9 mouse cellular contexts compared by ENCODE assay signal in the genomic region with DNA sequence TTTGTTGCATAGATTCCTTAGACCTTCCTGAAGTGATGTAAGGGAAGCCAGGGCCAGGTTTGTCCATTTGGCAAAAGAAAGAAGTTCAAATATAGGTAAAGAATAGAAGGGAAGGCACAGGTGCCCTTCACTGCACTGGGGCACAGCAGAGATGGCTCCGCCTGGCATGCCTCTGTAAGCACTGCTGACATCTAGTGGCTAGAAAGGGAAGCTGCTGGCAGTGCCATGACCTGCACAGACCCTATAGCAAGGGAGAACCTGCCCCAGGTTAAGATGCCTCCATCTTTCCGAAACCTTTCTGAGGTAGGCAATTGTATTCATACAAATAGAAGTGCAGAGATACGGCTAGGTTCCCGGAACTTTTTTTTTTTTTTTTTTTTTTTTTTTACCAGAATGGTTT. TPM values are rescaled to one million over a fixed set of nuclear protein-coding genes. Genes with fewer than 3 reads are reported as not detected.
DNase-seq lines count a peak whose midpoint lies in the region; ATAC-seq and TF ChIP-seq lines count a peak whose summit lies in the region.
"Had no signal": no experiment of that assay in that cellular context is flagged by ENCODE, and none has a peak within 500 bp of the region (broad histone marks: within the 10 kb centered on the region; RNA-seq: fewer than 3 reads in every experiment).

No protein-coding gene starts in this region.

- no peaks in the 10 kb centered on the region for H3K9me3 ChIP-seq in limb, embryonic 14.5 days (ENCODE audit: control insufficient read depth, low read length)
- H3K9me3 ChIP-seq: neural tube, embryonic 12.5 days had no signal

- 83% methylated on average over 4 of the region's 4 CpGs for WGBS in limb, embryonic 14.5 days

- peak; percentile 7 for DNase-seq in ovary, adult 18-20 months (ENCODE audit: low spot score)
- no peak for DNase-seq in ovary, postnatal 10 days (ENCODE audit: low spot score)
- DNase-seq in adipocyte (ENCODE audit: low spot score) = peak; percentile 76
- DNase-seq in induced T-regulatory cell, adult 2 months (ENCODE audit: low read depth) = peak; percentile 71
- DNase-seq in limb, embryonic 14.5 days (ENCODE audit: low spot score) = peak; percentile 40
- DNase-seq in naive thymus-derived CD4-positive, alpha-beta T cell, adult 2 months (ENCODE audit: low read depth) = peak; percentile 72
- peak; percentile 49 to 69 for DNase-seq in thymus, postnatal 10 days (ENCODE audit: low spot score in 2 of 2)

- H3K4me2 ChIP-seq in limb, embryonic 14.5 days (replicated peaks; ENCODE audit: low read depth, low read length, severe bottlenecking) = no peak overlapping the region
- H3K4me2 ChIP-seq: neural tube, embryonic 12.5 days had no signal

- H3K27me3 ChIP-seq in limb, embryonic 14.5 days (ENCODE audit: control insufficient read depth, insufficient read depth, low read length) = no peaks in the 10 kb centered on the region
- H3K27me3 ChIP-seq: neural tube, embryonic 12.5 days had no signal

- TF ChIP-seq POLR2A in cortical plate, adult 2 months (IDR thresholded peaks at IDR 0.05; ENCODE audit: extremely low read depth, insufficient read depth, low read length) = no peak
- TF ChIP-seq POLR2A in limb, embryonic 14.5 days (IDR thresholded peaks at IDR 0.05; ENCODE audit: borderline replicate concordance, extremely low read depth, insufficient read depth, insufficient read length) = no peak

- no peaks in the 10 kb centered on the region for H3K4me1 ChIP-seq in cortical plate, adult 2 months (ENCODE audit: control insufficient read depth, insufficient read depth, low read length)
- H3K4me1 ChIP-seq in limb, embryonic 14.5 days (ENCODE audit: control insufficient read depth, insufficient read depth, low read length) = no peaks in the 10 kb centered on the region
- H3K4me1 ChIP-seq: neural tube, embryonic 12.5 days had no signal

- no peak overlapping the region for H3K9ac ChIP-seq in limb, embryonic 14.5 days (ENCODE audit: low read depth, low read length, severe bottlenecking)
- H3K9ac ChIP-seq: neural tube, embryonic 12.5 days had no signal

- peak; percentile 82 for TF ChIP-seq CTCF in cortical plate, adult 2 months (IDR thresholded peaks at IDR 0.05; ENCODE audit: extremely low read depth, insufficient read depth, low read length)

- H3K27ac ChIP-seq in cortical plate, adult 2 months (ENCODE audit: insufficient read depth, low read length) = no peak overlapping the region
- no peak overlapping the region for H3K27ac ChIP-seq in limb, embryonic 14.5 days (replicated peaks; ENCODE audit: low read depth, low read length)
- H3K27ac ChIP-seq: neural tube, embryonic 12.5 days had no signal

- no peak overlapping the region for H3K4me3 ChIP-seq in cortical plate, adult 2 months (ENCODE audit: insufficient read depth, low read length)
- H3K4me3 ChIP-seq in limb, embryonic 14.5 days (replicated peaks; ENCODE audit: low read length) = no peak overlapping the region
- H3K4me3 ChIP-seq: neural tube, embryonic 12.5 days had no signal

- H3K36me3 ChIP-seq in limb, embryonic 14.5 days (ENCODE audit: control insufficient read depth, insufficient read depth, low read length) = peaks cover 39% of the 10 kb centered on the region

- no peak for ATAC-seq in limb, embryonic 14.5 days (ENCODE audit: low FRiP score, low read depth)

RNA-seq across cellular contexts. Expression of a gene that starts 27.9 kb away (rescaled TPM):
- polyA plus RNA-seq in cortical plate, adult 2 months (2012; rRNA removed) = 3.1 and 3.6 TPM in 2 replicates
- polyA plus RNA-seq in limb, embryonic 14.5 days (2012; rRNA removed) = 7.9 and 8.9 TPM in 2 replicates
- polyA plus RNA-seq in limb, embryonic 14.5 days (2014; fragmentation: Nextera tagmentation; extraction: Ambion mirVana) = 7.3 and 7.8 TPM in 2 replicates

RNA-seq across cellular contexts. Expression of a gene that starts 45.3 kb away (rescaled TPM):
- polyA plus RNA-seq in cortical plate, adult 2 months (2012; rRNA removed) = 26.4 and 26.7 TPM in 2 replicates
- polyA plus RNA-seq in limb, embryonic 14.5 days (2012; rRNA removed) = 22.7 and 24.8 TPM in 2 replicates
- 10.9 and 16.1 TPM in 2 replicates for polyA plus RNA-seq in limb, embryonic 14.5 days (2014; fragmentation: Nextera tagmentation; extraction: Ambion mirVana)
